Mouse (Mus musculus) hindbrain, embryonic 14.5 days (tissue): Measurements from ENCODE around the gene Brk1. TPM values are rescaled to one million over a fixed set of nuclear protein-coding genes. Genes with fewer than 3 reads are reported as not detected.

Source experiments
- ATAC-seq: fragments of 200-750 bp; cut with Nextera tagmentation; 2 replicates; pipeline ENCODE4 v1.8.0; 2017; ENCODE audit warnings: moderate number of reproducible peaks, mild to moderate bottlenecking, moderate TSS enrichment, moderate library complexity; ENCODE audit not compliant: low FRiP score
- DNase-seq: peaks from one replicate; pipeline ENCODE4 v3.0.0-alpha.2; 2015; ENCODE audit warnings: low spot score
- H3K27ac ChIP-seq: fragments of 300-500 bp; sonication (generic); 2 replicates; pipeline ENCODE4 v1.5.1; 2014; ENCODE audit warnings: mild to moderate bottlenecking, moderate library complexity
- H3K27me3 ChIP-seq: fragments of 300-500 bp; sonication (generic); 2 replicates; pipeline ENCODE4 v1.6.1; 2014; ENCODE audit warnings: mild to moderate bottlenecking, low read length, mixed read lengths; ENCODE audit not compliant: control insufficient read depth, insufficient read depth
- H3K36me3 ChIP-seq: fragments of 300-500 bp; sonication (generic); replicated peaks from 2 replicates; pipeline ENCODE4 v1.6.1; 2014; ENCODE audit not compliant: control insufficient read depth, insufficient read depth
- H3K4me1 ChIP-seq: fragments of 300-500 bp; sonication (generic); replicated peaks from 2 replicates; pipeline ENCODE4 v1.6.1; 2014; ENCODE audit warnings: antibody characterized with exemption, low read length, mixed read lengths; ENCODE audit not compliant: control insufficient read depth, insufficient read depth
- H3K4me2 ChIP-seq: fragments of 300-500 bp; sonication (generic); replicated peaks from 2 replicates; pipeline ENCODE4 v1.6.1; 2014; ENCODE audit warnings: mild to moderate bottlenecking, moderate library complexity
- H3K4me3 ChIP-seq: fragments of 300-500 bp; sonication (generic); replicated peaks from 2 replicates; pipeline ENCODE4 v1.5.1; 2014; ENCODE audit warnings: mild to moderate bottlenecking, low read length
- H3K9ac ChIP-seq: fragments of 300-500 bp; sonication (generic); 2 replicates; pipeline ENCODE4 v1.6.1; 2014
- H3K9me3 ChIP-seq: fragments of 300-500 bp; sonication (generic); 2 replicates; pipeline ENCODE4 v1.6.1; 2016; ENCODE audit warnings: low read length; ENCODE audit not compliant: control insufficient read depth
- WGBS: fragments of 180-500 bp; shearing (Covaris S2); extraction: QIAGEN DNeasy Blood & Tissue Kit; methylation state at CpG from one replicate; pipeline ENCODE4 v1.1.7; 2014; 5-methylcytosine and 5-hydroxymethylcytosine counted together
- polyA plus RNA-seq: library from polyadenylated mRNA; unstranded; fragments of >200 nt; fragmentation: Nextera tagmentation; extraction: Ambion mirVana; gene quantifications from 2 replicates; pipeline ENCODE4 v1.2.1, GENCODE M21; 2014

Brk1 gene
- polyA plus RNA-seq, 1 experiment from 2014 or later = 267 TPM

DNA sequence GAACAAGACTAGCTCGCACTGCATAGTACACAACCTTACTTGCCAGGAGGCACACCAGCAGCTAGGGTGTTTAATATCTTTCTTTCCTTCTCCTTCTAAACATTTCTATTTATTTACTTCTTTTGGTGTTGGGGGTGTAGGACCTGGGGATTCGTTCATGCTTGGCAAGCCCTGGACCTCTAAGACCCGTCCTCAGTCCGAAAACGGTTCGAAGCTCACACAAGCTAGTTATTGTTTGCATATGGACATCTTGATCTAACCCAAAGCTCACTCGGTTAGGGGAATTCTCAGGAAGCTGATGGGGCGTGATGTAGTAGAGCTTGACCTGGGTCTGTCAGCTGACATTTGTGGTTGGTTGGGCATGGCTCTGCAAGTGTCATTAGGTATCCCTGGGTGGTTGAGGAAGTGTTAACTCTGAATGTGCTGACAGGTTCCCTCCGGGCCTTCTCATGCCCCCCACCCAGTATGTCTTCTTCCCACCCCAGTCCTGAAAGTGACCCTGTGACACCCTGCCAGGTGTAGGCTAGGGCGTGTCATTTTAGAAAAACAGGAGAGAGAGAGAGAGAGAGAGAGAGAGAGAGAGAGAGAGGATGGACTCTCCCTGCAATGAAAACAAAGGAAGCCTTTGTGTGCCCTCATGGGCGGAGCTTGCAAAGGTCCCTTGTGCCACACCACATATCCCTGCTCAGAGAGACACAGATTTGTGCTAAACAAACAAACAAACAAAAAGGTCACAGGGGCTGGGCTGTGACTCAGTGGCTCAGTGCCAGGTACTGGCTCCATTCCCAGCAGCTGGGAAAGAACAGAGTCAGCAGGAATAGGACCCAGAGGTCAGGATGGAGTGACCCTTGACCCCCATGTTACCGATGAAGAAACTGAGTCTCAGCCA, 57.0 kb downstream of the Brk1 start:
- Histone ChIP-seq H3K36me3 (no peaks in the 10 kb centered on the region), H3K9ac (no peak overlapping the region), H3K9me3 (no peaks in the 10 kb centered on the region), H3K27ac (no peak overlapping the region), H3K27me3 (no peaks in the 10 kb centered on the region), H3K4me3 (no peak overlapping the region), H3K4me2 (no peak overlapping the region), H3K4me1 (no peaks in the 10 kb centered on the region)
- WGBS = 67% methylated on average over 12 of the region's 12 CpGs
- DNase-seq = no peak
- no peak for ATAC-seq

DNA sequence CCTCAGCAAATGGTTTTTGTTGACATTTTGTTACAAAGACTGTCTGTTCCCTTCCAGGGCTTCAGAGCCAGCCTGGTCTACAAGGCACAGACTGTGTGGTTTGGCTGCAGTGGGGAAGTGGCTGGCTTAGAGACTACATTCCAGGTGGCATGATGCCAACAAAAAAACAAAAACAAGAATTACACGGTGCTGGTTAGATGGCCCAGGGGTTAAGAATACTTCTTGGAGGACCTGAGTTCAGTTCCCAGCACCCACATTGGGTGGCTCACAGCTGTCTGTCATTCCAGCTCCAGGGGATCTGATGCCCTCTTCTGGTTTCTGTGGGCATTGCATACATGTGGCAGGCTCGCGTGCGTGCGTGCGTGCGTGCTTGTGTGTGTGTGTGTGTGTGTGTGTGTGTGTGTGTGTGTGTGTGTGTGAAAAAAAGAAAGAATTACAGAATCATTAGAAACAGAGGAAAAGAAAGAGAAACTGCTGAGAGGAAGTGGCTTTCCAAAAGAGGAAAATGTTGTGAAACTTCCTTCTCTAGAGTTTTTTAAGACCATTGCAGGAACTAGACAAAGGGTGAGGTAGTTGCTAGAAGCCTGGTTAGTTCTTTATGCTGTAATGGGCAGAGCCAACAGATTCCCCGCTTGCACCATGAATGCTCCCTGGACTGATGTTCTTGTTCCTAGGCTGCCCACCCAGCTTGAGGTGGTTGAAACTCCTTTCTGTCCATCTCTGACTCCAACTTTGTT, 58.6 kb downstream of the Brk1 start:
- Histone ChIP-seq H3K4me1 (no peaks in the 10 kb centered on the region), H3K36me3 (no peaks in the 10 kb centered on the region), H3K4me2 (no peak overlapping the region), H3K9me3 (no peaks in the 10 kb centered on the region), H3K27ac (no peak overlapping the region), H3K27me3 (no peaks in the 10 kb centered on the region), H3K9ac (no peak overlapping the region), H3K4me3 (no peak overlapping the region)
- WGBS = 96% methylated on average over 8 of the region's 8 CpGs
- ATAC-seq (no peak), DNase-seq (no peak)

DNA sequence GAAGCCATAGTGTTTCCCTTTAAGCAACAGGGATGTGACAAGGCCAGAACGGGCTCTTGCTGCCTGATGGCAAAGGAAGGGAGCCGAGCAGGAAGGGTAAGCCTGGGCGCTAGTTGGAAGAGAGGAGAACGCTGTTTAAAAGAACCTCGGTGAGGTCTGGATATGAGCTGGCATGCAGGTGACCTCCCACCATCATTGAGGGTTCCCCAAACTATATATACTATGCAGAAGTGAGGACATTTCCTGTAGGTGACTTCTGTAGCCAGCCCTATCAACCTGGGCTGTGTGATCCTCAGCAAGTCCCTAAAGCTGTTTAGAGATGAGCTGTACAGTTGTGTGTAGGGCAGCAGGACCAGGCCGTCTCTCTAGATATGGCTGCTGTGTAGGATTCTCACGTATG, 59.7 kb downstream of the Brk1 start:
- Histone ChIP-seq H3K4me1 (no peaks in the 10 kb centered on the region), H3K9me3 (no peaks in the 10 kb centered on the region), H3K4me3 (no peak overlapping the region), H3K4me2 (no peak overlapping the region), H3K27ac (no peak overlapping the region), H3K9ac (no peak overlapping the region), H3K36me3 (no peaks in the 10 kb centered on the region), H3K27me3 (no peaks in the 10 kb centered on the region)
- ATAC-seq = no peak
- no peak for DNase-seq
- 90% methylated on average over 7 of the region's 7 CpGs for WGBS

Other genes starting within 250 kb of the Brk1 start
- 62.6 and 67.0 TPM in 2 replicates for gene Tada3, start 226.9 kb upstream of the Brk1 start, polyA plus RNA-seq
- 231 and 235 TPM in 2 replicates for gene Arpc4, start 226.7 kb upstream of the Brk1 start, polyA plus RNA-seq
- 7.0 and 8.1 TPM in 2 replicates for gene Ttll3, start 215.5 kb upstream of the Brk1 start, polyA plus RNA-seq
- 15.0 and 19.0 TPM in 2 replicates for gene Rpusd3, start 185.4 kb upstream of the Brk1 start, polyA plus RNA-seq
- not detected in 2 replicates for gene Cidec, start 169.0 kb upstream of the Brk1 start, polyA plus RNA-seq
- 87.9 and 88.5 TPM in 2 replicates for gene Jagn1, start 162.2 kb upstream of the Brk1 start, polyA plus RNA-seq
- 0.27 and 0.31 TPM in 2 replicates for gene Il17re, start 146.3 kb upstream of the Brk1 start, polyA plus RNA-seq
- gene Il17rc, start 133.3 kb upstream of the Brk1 start, polyA plus RNA-seq = 2.4 and 3.0 TPM in 2 replicates
- 61.5 and 69.9 TPM in 2 replicates for gene Creld1, start 121.5 kb upstream of the Brk1 start, polyA plus RNA-seq
- gene Prrt3, start 102.8 kb upstream of the Brk1 start, polyA plus RNA-seq = 10.5 and 10.7 TPM in 2 replicates
- gene Emc3, start 73.1 kb upstream of the Brk1 start, polyA plus RNA-seq = 107 and 119 TPM in 2 replicates
- gene Fancd2, start 73.1 kb upstream of the Brk1 start, polyA plus RNA-seq = 2.1 and 2.5 TPM in 2 replicates
- not detected in 2 replicates for gene Fancd2os, start 4.1 kb upstream of the Brk1 start, polyA plus RNA-seq
- 86.5 and 96.9 TPM in 2 replicates for gene Vhl, start 19.2 kb downstream of the Brk1 start, polyA plus RNA-seq
- 0.95 and 1.4 TPM in 2 replicates for gene Irak2, start 33.7 kb downstream of the Brk1 start, polyA plus RNA-seq
- 2.2 and 2.4 TPM in 2 replicates for gene Tatdn2, start 92.3 kb downstream of the Brk1 start, polyA plus RNA-seq
- gene Ghrl, start 115.1 kb downstream of the Brk1 start, polyA plus RNA-seq = 1.1 and 1.2 TPM in 2 replicates
- gene Sec13, start 136.0 kb downstream of the Brk1 start, polyA plus RNA-seq = 196 TPM in 2 replicates